Mouse (Mus musculus): ENCODE measurements at regions not wholly inside any gene's neighbourhood (a gene's known extent, or its start where the extent isn't known, plus 50 kb on each side); places are given as distances from the start of the nearest gene placed in this dataset.

- H3K36me3 ChIP-seq = no peaks in the 10 kb centered on the region
Observed at GRCm38 (mm10) chr3:121104571-121105407, 66.7 kb downstream of the Rwdd3 start.

DNA sequence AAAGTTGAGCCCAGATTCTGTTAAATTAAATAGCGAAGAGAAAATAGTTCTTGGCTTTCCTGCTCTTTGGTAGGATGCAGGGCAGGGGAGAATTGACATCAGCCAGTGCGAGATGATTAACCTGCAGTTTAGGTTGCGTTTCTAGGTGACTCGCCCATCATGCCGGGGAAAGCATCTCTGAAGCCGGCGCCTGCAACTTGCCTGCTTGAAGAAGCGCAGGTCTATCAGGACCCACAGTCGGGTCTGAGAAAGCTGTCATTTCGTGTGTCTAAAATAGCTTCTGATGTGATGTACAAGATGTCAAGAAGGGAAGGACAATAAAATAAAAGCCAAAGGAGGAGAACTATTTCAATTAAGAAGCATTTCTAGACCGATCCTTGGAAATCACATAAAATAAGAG lies 68.6 kb downstream of the Rwdd3 start:
- H3K4me1 ChIP-seq = peaks cover 5% of the 10 kb centered on the region; the same call in 1 of the 2 replicates
- H3K27ac ChIP-seq = no peak overlapping the region
- H3K9me3 ChIP-seq (replicated peaks) = no peaks in the 10 kb centered on the region
- no peaks in the 10 kb centered on the region for H3K36me3 ChIP-seq
- DNase-seq (ENCODE audit: low spot score) = no peak
- H3K4me3 ChIP-seq = no peak overlapping the region
- no peaks in the 10 kb centered on the region for H3K27me3 ChIP-seq (ENCODE audit: low read depth, poor library complexity, severe bottlenecking)
- WGBS = 80% methylated on average over 11 of the region's 11 CpGs

More at GRCm38 (mm10) chr3:121104571-121105407, 66.7 kb downstream of the Rwdd3 start:
- DNase-seq (ENCODE audit: low spot score) = peak; percentile 84
- Histone ChIP-seq H3K27ac (no peak overlapping the region), H3K4me3 (peak overlapping the region; percentile 36), H3K9me3 (replicated peaks) (no peaks in the 10 kb centered on the region), H3K27me3 (ENCODE audit: low read depth, poor library complexity, severe bottlenecking) (no peaks in the 10 kb centered on the region), H3K4me1 (peaks cover 5% of the 10 kb centered on the region; the same call in 1 of the 2 replicates)
- WGBS = 32% methylated on average over 20 of the region's 20 CpGs

GRCm38 (mm10) chr3:121102120-121102519 lies 69.4 kb downstream of the Rwdd3 start:
- peaks cover 5% of the 10 kb centered on the region; the same call in 1 of the 2 replicates for H3K4me1 ChIP-seq
- no peaks in the 10 kb centered on the region for H3K27me3 ChIP-seq (ENCODE audit: low read depth, poor library complexity, severe bottlenecking)
- no peaks in the 10 kb centered on the region for H3K9me3 ChIP-seq (replicated peaks)
- no peaks in the 10 kb centered on the region for H3K36me3 ChIP-seq
- 85% methylated on average over 1 of the region's 1 CpGs for WGBS
- no peak overlapping the region for H3K4me3 ChIP-seq
- no peak for DNase-seq (ENCODE audit: low spot score)
- no peak overlapping the region for H3K27ac ChIP-seq

- H3K27ac ChIP-seq = no peak overlapping the region
- H3K9me3 ChIP-seq (replicated peaks) = no peaks in the 10 kb centered on the region
- no peak for DNase-seq (ENCODE audit: low spot score)
- H3K27me3 ChIP-seq (ENCODE audit: low read depth, poor library complexity, severe bottlenecking) = no peaks in the 10 kb centered on the region
- no peaks in the 10 kb centered on the region for H3K36me3 ChIP-seq
- H3K4me3 ChIP-seq = no peak overlapping the region
- WGBS = 87% methylated on average over 8 of the region's 8 CpGs
- peaks cover 5% of the 10 kb centered on the region; the same call in 1 of the 2 replicates for H3K4me1 ChIP-seq
Observed at GRCm38 (mm10) chr3:121100211-121100860, 71.2 kb downstream of the Rwdd3 start.

GRCm38 (mm10) chr3:121093509-121093908 lies 78.0 kb downstream of the Rwdd3 start:
- 55% methylated on average over 6 of the region's 6 CpGs for WGBS
- no peak for DNase-seq (ENCODE audit: low spot score)
- Histone ChIP-seq H3K27ac (no peak overlapping the region), H3K36me3 (no peaks in the 10 kb centered on the region), H3K4me1 (no peaks in the 10 kb centered on the region), H3K27me3 (ENCODE audit: low read depth, poor library complexity, severe bottlenecking) (no peaks in the 10 kb centered on the region), H3K4me3 (no peak overlapping the region), H3K9me3 (replicated peaks) (no peaks in the 10 kb centered on the region)

DNA sequence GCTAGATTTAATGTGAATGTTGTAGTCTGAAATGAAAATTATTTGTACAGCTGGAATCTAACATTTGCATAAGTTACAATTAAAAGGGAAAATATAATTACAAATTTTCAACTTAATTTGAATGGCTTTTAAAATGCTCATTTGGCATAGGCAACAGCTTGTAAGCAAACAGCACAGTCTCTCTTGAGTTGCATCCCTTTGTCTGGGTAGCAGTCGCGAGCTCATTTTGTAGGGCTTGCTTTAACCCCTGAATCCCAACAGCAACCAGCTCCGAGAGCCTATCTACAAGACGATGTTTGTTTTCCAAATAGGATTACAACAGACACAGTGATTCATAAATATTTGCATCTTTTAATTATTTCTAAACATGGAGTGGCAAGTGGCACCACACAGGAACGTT lies 82.8 kb downstream of the Rwdd3 start:
- WGBS = 87% methylated on average over 5 of the region's 5 CpGs
- no peaks in the 10 kb centered on the region for H3K36me3 ChIP-seq
- no peaks in the 10 kb centered on the region for H3K27me3 ChIP-seq (ENCODE audit: low read depth, poor library complexity, severe bottlenecking)

DNA sequence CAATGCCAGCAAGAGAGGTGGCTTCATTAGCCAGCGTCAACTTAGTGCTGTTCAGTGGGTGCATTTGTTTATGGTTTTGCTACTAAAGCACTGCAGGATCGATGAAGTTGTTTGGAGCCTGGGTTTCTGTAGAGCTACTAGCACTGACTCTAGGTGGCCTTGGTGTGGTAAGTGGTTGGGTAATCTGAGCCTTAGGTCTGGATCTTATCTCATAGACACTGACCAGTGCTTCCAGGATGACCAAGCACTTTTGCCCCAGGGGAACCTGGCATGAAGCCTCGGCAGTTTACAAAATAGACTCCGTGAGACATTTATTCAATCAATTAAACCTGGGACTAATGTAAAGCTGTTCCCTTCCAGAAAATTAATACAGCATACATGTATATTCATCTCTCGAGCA lies 102.8 kb downstream of the Rwdd3 start:
- Histone ChIP-seq H3K36me3 (no peaks in the 10 kb centered on the region), H3K4me1 (no peaks in the 10 kb centered on the region), H3K9me3 (replicated peaks) (no peaks in the 10 kb centered on the region), H3K27ac (no peak overlapping the region), H3K27me3 (ENCODE audit: low read depth, poor library complexity, severe bottlenecking) (no peaks in the 10 kb centered on the region), H3K4me3 (no peak overlapping the region)
- 77% methylated on average over 5 of the region's 5 CpGs for WGBS
- no peak for DNase-seq (ENCODE audit: low spot score)

More for the DNA sequence above, 82.8 kb downstream of the Rwdd3 start:
- DNase-seq (ENCODE audit: low spot score) = no peak
- Histone ChIP-seq H3K9me3 (replicated peaks) (no peaks in the 10 kb centered on the region), H3K4me3 (no peak overlapping the region), H3K27ac (no peak overlapping the region), H3K4me1 (no peaks in the 10 kb centered on the region)

DNA sequence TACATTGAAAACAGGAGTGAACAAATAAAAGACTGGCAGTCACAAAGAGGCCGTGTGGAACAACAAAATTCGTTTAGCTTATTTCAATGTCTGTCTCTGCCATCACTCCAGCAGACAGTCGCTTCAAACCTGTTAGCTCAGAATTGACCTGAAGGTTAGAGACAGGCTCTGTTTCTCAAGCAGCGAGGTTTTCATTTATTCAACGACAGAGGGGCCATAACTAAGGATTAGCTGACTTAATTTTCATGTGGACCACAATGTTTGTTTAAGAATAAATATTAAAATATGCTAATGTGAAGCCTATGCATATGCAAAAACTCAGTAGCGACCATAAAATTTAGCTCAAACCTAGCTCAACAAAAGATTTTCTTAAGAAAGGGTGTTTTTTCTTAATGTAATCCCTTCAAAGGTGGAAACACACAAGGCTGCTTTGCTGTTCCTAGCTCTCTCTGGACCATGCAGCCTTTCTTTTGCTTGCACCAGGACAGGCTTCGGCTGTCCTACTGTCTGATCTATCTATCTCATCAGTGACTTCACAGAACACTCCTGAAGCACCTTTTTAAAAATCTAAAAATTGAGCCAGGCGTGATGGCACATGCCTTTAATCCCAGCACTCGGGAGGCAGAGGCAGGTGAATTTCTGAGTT lies 135.5 kb downstream of the Rwdd3 start:
- Histone ChIP-seq H3K27ac (no peak overlapping the region), H3K36me3 (no peaks in the 10 kb centered on the region), H3K4me3 (no peak overlapping the region), H3K4me1 (no peaks in the 10 kb centered on the region), H3K27me3 (ENCODE audit: low read depth, poor library complexity, severe bottlenecking) (no peaks in the 10 kb centered on the region), H3K9me3 (replicated peaks) (no peaks in the 10 kb centered on the region)
- WGBS = 83% methylated on average over 9 of the region's 9 CpGs
- DNase-seq (ENCODE audit: low spot score) = no peak

DNA sequence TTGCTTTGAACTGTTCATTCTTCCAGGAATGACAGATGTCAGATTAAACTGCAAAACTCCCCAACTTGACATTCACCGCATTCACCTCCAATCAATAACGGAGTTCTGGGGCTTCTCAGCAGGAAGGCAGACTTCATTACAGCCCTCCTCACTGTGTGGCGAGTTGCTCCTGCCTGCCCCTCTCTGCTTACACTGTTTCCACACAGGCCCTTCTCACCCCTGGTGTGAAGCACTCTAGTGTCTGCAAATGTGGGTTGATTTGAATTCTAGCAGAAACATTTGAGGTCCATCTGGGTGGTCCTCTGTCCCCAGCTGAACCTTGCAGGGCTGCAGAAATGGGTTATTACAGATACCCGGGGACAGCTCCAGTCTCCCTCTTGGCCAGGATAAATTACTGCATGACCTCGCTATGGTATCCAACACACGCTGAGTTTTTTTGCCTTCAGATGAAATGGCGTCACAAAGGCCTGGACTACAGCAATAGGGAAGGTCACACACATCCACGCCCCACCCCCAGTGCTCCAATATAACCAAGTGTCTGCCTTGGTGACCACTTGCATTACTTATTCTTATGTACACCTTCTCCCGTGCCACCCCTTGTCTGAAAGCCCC lies 145.8 kb downstream of the Rwdd3 start:
- 61% methylated on average over 9 of the region's 9 CpGs for WGBS
- H3K4me1 ChIP-seq = peaks cover 14% of the 10 kb centered on the region
- H3K27me3 ChIP-seq (ENCODE audit: low read depth, poor library complexity, severe bottlenecking) = no peaks in the 10 kb centered on the region
- H3K9me3 ChIP-seq (replicated peaks) = no peaks in the 10 kb centered on the region
- no peak for DNase-seq (ENCODE audit: low spot score)
- H3K36me3 ChIP-seq = no peaks in the 10 kb centered on the region
- no peak overlapping the region for H3K27ac ChIP-seq
- no peak overlapping the region for H3K4me3 ChIP-seq

- no peak for DNase-seq (ENCODE audit: low spot score)
- Histone ChIP-seq H3K4me3 (no peak overlapping the region), H3K27ac (no peak overlapping the region), H3K4me1 (peaks cover 14% of the 10 kb centered on the region), H3K36me3 (no peaks in the 10 kb centered on the region), H3K27me3 (ENCODE audit: low read depth, poor library complexity, severe bottlenecking) (no peaks in the 10 kb centered on the region), H3K9me3 (replicated peaks) (no peaks in the 10 kb centered on the region)
- WGBS = 44% methylated on average over 8 of the region's 8 CpGs
Observed at GRCm38 (mm10) chr3:121024810-121025209, 146.7 kb downstream of the Rwdd3 start.

DNA sequence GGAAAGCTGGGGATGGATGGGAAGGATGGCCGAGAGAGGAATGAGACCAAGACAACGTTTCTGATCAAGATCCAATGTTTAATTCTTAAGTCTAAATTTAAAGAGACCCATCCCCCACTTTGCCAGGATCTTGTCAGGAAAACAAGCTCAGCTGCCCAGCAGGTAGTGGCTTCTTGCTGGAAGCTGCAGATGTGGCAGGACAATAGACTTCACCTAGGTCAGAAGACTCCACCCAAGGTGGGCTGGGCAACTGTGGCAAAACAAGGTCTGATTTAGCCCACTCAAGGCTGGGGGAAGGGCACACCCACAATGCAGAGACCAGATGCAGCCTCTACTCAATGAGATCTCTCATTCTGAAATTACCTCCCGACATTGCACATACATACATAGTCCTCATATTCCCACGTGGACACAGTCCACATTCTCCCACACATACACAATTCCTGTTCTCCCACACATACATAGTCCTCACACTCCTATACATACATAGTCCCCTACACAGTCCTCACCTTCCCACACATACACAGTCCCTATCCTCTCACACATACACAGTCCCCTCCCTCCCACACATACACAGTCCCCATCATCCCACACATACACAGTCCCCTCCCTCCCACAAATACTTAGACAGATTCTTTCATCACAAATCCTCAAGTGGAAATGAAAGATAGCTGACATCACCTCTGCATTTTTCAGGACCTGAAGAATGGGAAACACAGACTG lies 150.2 kb downstream of the Rwdd3 start:
- Histone ChIP-seq H3K4me3 (no peak overlapping the region), H3K27ac (no peak overlapping the region), H3K9me3 (replicated peaks) (no peaks in the 10 kb centered on the region), H3K27me3 (ENCODE audit: low read depth, poor library complexity, severe bottlenecking) (no peaks in the 10 kb centered on the region), H3K36me3 (no peaks in the 10 kb centered on the region), H3K4me1 (peaks cover 14% of the 10 kb centered on the region)
- no peak for DNase-seq (ENCODE audit: low spot score)
- 80% methylated on average over 4 of the region's 4 CpGs for WGBS

- Histone ChIP-seq H3K27me3 (ENCODE audit: low read depth, poor library complexity, severe bottlenecking) (no peaks in the 10 kb centered on the region), H3K27ac (no peak overlapping the region), H3K4me3 (no peak overlapping the region), H3K4me1 (no peaks in the 10 kb centered on the region), H3K36me3 (no peaks in the 10 kb centered on the region), H3K9me3 (replicated peaks) (no peaks in the 10 kb centered on the region)
- no peak for DNase-seq (ENCODE audit: low spot score)
- WGBS = 90% methylated on average over 6 of the region's 6 CpGs
Observed at GRCm38 (mm10) chr3:121009223-121009622, 162.3 kb downstream of the Rwdd3 start.

Measured in limb, embryonic 10.5 days (tissue).